Mouse (Mus musculus) lung, embryonic 14.5 days (tissue): Measurements from ENCODE around the gene Mamdc2. TPM values are rescaled to one million over a fixed set of nuclear protein-coding genes. Genes with fewer than 3 reads are reported as not detected.
A peak's percentile ranks its signal among the peaks of the same experiment; 100 is the strongest.
"Not testable (repeated sequence)": the region's sequence is repeated elsewhere in the genome, so short reads cannot be mapped to it uniquely, and the experiment has no call there.

Experiments
- ATAC-seq: fragments of 200-750 bp; cut with Nextera tagmentation; 2 replicates; pipeline ENCODE4 v1.8.0; 2017; ENCODE audit warnings: mild to moderate bottlenecking, moderate TSS enrichment, moderate library complexity; ENCODE audit not compliant: insufficient read depth
- DNase-seq: peaks from one replicate; pipeline ENCODE4 v3.0.0-alpha.2; 2015
- H3K27ac ChIP-seq: fragments of 300-500 bp; sonication (generic); 2 replicates; pipeline ENCODE4 v1.5.1; 2014; ENCODE audit warnings: low read depth, mild to moderate bottlenecking, moderate library complexity
- H3K27me3 ChIP-seq: fragments of 300-500 bp; sonication (generic); 2 replicates; pipeline ENCODE4 v1.6.1; 2014; ENCODE audit warnings: low read length, control low read depth; ENCODE audit not compliant: insufficient read depth
- H3K36me3 ChIP-seq: fragments of 300-500 bp; sonication (generic); 2 replicates; pipeline ENCODE4 v1.6.1; 2014; ENCODE audit warnings: control low read depth; ENCODE audit not compliant: insufficient read depth
- H3K4me1 ChIP-seq: fragments of 300-500 bp; sonication (generic); 2 replicates; pipeline ENCODE4 v1.6.1; 2014; ENCODE audit warnings: antibody characterized with exemption, control low read depth; ENCODE audit not compliant: insufficient read depth
- H3K4me2 ChIP-seq: fragments of 300-500 bp; sonication (generic); 2 replicates; pipeline ENCODE4 v1.6.1; 2014; ENCODE audit warnings: mild to moderate bottlenecking
- H3K4me3 ChIP-seq: fragments of 300-500 bp; sonication (generic); 2 replicates; pipeline ENCODE4 v1.5.1; 2014; ENCODE audit warnings: low read depth, low read length
- H3K9ac ChIP-seq: fragments of 300-500 bp; sonication (generic); 2 replicates; pipeline ENCODE4 v1.6.1; 2014
- H3K9me3 ChIP-seq: fragments of 300-500 bp; sonication (generic); 2 replicates; pipeline ENCODE4 v1.6.1; 2016; ENCODE audit warnings: low read depth, low read length, control low read depth
- CTCF ChIP-seq: IDR thresholded peaks from 2 replicates; pipeline ENCODE4 v1.5.1; 2016; ENCODE audit warnings: antibody characterized with exemption, low read depth
- WGBS: fragments of 180-500 bp; shearing (Covaris S2); extraction: QIAGEN DNeasy Blood & Tissue Kit; methylation state at CpG from one replicate; pipeline ENCODE4 v1.1.7; 2014; 5-methylcytosine and 5-hydroxymethylcytosine counted together
- polyA plus RNA-seq: library from polyadenylated mRNA; unstranded; fragments of >200 nt; fragmentation: Nextera tagmentation; extraction: Ambion mirVana; gene quantifications from 2 replicates; pipeline ENCODE4 v1.2.1, GENCODE M21; 2014

Mamdc2 gene
- polyA plus RNA-seq = 3.1 and 3.8 TPM in 2 replicates

DNA sequence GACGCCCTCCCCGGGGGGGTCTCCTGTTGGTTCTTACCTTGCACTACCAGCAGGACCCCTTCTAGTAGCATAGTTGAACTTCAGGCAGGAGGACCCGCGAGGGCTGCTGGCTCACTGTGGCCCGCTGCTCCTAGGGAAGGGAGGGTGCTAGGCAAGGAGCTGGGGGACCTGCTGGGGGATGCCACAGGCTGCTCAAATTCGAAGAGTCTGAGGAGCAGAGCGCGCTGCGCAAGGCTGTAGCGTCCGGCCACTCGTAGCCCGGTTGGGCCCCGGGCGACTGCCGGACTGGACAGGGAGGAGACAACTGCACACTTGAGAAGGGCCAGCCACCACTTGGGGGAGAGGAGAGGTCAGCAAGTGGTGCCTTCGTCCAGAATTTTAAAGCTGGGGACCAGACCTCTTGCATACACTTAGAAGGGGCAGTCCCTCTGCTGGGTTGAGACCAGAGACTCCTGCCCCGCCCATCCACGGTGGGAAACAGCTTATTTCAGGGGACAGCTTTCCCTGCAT, at the start of gene Mamdc2:
Mamdc2 (minus strand) TSS at position 455 of the 510 bp plus-strand sequence.
- 2% methylated on average over 19 of the region's 19 CpGs for WGBS
- Histone ChIP-seq H3K4me2 (peak within 1 kb of the TSS; percentile 98), H3K27ac (no peak within 1 kb of the TSS), H3K4me3 (peak within 1 kb of the TSS; percentile 45), H3K36me3 (no peaks in the 10 kb centered on the region), H3K27me3 (no peaks in the 10 kb centered on the region), H3K4me1 (0 out of 2 replicates have a peak, but pooled peaks cover 2% of the 10 kb centered on the region), H3K9ac (peak within 1 kb of the TSS; percentile 49), H3K9me3 (0 out of 2 replicates have a peak, but pooled peaks cover 3% of the 10 kb centered on the region)
- ATAC-seq (peak; percentile 61), DNase-seq (peak; percentile 57)
- TF ChIP-seq CTCF = no peak

DNA sequence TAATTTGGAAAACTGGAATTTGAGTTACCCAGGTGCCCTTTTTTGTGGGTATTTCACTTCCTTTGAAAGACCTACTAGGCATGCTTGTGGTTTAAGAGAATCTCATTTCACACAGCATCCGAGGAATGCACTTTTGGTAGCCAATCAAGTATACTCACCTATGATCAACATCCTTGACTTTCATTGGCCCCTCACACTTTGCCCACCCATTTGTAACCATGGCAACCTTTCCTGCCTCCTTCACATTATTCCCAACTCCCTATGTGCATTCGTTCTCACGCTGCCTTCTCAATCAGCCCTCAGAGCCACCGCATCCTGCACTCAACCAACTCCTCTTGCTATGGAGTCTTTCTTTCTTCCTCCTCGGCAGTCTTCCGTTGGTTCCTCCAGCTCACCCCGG, 49.8 kb upstream of the Mamdc2 start:
- no peak overlapping the region for H3K27ac ChIP-seq
- H3K9me3 ChIP-seq = no peaks in the 10 kb centered on the region
- no peak overlapping the region for H3K4me3 ChIP-seq
- TF ChIP-seq CTCF = no peak
- no peaks in the 10 kb centered on the region for H3K27me3 ChIP-seq
- H3K4me1 ChIP-seq = no peaks in the 10 kb centered on the region
- no peak overlapping the region for H3K9ac ChIP-seq
- WGBS = 85% methylated on average over 7 of the region's 7 CpGs
- ATAC-seq (no peak), DNase-seq (no peak)
- no peaks in the 10 kb centered on the region for H3K36me3 ChIP-seq
- H3K4me2 ChIP-seq = no peak overlapping the region

DNA sequence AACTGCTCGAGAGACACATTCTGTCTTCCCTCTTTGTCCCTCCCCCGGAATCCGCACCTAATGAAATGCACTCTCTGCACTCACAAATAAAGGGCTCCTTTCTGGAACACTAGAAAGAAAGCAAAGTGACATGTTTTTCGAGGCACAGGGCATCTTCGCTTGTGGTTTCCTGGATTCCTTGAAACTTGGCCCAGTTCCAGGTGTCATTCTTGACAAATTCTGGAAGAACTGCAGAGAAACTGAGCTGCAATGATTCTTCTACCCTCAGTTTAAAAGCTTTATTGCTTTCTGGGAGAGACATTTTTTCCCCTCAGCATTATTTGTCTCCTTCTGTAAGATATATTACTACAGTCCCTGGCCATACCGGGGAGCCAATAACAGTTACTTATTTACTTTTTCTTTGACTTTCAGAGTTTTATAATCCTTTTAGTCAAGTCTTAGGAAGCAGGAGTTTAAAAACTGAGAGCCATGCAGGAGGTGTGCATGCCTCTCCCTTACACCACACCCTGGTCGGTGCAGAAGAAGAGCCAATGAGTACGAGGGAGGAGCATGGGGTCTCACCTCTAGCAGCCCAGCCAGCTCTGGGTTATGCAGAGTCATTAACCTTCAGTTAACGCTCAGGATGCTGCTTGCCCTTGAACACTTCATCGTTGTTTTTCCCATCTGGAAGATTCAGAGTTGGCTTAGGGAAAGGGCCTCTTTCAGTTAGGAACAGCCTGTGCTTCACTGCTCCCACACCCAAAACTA, 49.1 kb upstream of the Mamdc2 start:
- ATAC-seq = no peak

DNA sequence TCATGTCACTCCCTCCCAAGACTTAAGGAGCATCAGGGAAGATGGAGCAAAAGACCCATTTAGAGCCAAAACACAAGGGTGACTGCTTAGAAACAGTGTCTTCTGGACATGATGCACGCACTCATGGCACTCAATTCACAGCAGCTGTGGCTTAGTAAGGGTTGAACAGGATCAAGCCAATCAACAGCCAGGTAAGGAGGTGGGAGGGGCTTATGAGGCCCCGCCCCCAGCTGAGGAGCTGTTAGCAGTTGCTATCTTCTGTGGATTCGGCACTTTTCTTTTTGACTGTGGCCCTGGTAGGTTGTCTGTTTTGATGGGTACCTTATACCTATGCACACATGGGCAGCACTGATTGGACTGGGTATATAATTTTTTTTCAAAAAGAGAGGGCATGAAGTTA, 48.3 kb upstream of the Mamdc2 start:
- no peak overlapping the region for H3K27ac ChIP-seq
- H3K9me3 ChIP-seq = no peaks in the 10 kb centered on the region
- H3K4me3 ChIP-seq = no peak overlapping the region
- H3K4me1 ChIP-seq = no peaks in the 10 kb centered on the region
- DNase-seq (no peak), ATAC-seq (no peak)
- 86% methylated on average over 3 of the region's 3 CpGs for WGBS
- TF ChIP-seq CTCF = no peak
- H3K36me3 ChIP-seq = no peaks in the 10 kb centered on the region
- no peak overlapping the region for H3K4me2 ChIP-seq
- no peaks in the 10 kb centered on the region for H3K27me3 ChIP-seq
- H3K9ac ChIP-seq = no peak overlapping the region

More for the DNA sequence above, 49.1 kb upstream of the Mamdc2 start:
- DNase-seq = peak; percentile 61
- WGBS = 35% methylated on average over 10 of the region's 10 CpGs
- Histone ChIP-seq H3K4me3 (no peak overlapping the region), H3K27me3 (no peaks in the 10 kb centered on the region), H3K9ac (no peak overlapping the region), H3K4me1 (no peaks in the 10 kb centered on the region), H3K27ac (no peak overlapping the region), H3K9me3 (no peaks in the 10 kb centered on the region), H3K36me3 (no peaks in the 10 kb centered on the region), H3K4me2 (no peak overlapping the region)
- TF ChIP-seq CTCF = no peak

DNA sequence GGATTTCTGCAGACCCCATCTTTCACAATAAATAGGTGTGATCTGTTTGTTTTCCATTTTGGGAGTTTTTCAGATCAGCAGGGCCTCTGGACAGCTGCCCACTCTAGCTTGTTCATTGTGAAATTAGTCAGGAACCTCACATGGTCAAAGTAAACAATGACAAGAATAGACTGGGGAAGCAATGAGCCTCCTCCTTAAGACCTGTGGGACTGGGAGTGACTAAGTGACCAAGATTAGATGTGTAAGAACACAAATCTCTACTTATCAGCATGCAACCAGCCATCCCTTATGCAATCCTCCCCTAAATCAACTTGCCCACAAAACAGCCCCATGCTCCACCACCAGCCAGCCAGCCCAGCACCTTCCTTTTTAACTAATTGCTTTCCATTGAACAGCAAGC, 44.4 kb upstream of the Mamdc2 start:
- no peak overlapping the region for H3K27ac ChIP-seq
- H3K36me3 ChIP-seq = no peaks in the 10 kb centered on the region
- ATAC-seq (no peak), DNase-seq (peak; percentile 30)
- no peak overlapping the region for H3K4me2 ChIP-seq
- H3K9ac ChIP-seq = no peak overlapping the region
- H3K9me3 ChIP-seq = no peaks in the 10 kb centered on the region
- no peak overlapping the region for H3K4me3 ChIP-seq
- H3K27me3 ChIP-seq = no peaks in the 10 kb centered on the region
- H3K4me1 ChIP-seq = no peaks in the 10 kb centered on the region
- no peak for TF ChIP-seq CTCF

DNA sequence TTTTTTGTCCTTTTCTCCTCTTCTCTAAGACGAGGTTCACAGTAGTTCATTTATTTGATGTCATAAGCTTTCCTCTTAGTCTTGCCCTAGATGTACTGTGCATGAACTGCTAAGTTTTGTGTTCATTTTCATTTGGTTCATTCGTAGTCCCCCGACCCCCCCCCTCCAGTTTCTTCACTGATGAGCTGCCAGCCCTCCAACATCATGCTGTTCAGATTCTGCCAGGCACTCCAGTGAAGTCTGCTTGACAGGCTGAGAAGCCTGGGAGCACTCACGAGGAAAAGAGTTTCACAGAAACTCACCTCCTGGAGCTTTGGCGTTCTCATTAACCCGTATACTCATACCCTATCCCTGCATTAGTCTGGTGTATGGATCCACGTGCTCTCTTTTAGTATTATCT, 42.5 kb upstream of the Mamdc2 start:
- DNase-seq, H3K4me3 ChIP-seq, H3K4me1 ChIP-seq, H3K27me3 ChIP-seq, H3K27ac ChIP-seq, ATAC-seq, H3K36me3 ChIP-seq, H3K4me2 ChIP-seq, H3K9me3 ChIP-seq, H3K9ac ChIP-seq: not testable (repeated sequence)
- WGBS = 28% methylated on average over 7 of the region's 7 CpGs

DNA sequence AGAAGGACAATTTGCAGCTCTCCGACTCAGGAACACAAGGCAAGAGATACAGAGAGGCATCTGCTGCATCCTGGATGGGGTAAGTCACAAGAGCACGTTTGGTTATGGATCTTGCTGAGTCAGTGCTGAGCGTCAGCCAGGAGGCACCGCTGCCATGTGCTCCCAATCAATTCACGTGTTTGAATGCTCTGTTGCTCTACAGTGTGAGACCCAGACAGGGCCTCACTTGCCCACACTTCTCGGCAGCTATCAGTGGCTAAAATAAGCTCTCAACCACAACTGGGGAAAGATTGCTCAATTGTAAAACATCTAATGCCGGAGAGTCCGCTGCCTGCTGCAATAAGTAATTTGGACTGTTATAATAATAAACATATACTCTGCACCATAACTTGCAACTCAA, 41.5 kb upstream of the Mamdc2 start:
- Histone ChIP-seq H3K4me3 (no peak overlapping the region), H3K4me2 (no peak overlapping the region), H3K36me3 (no peaks in the 10 kb centered on the region), H3K27me3 (no peaks in the 10 kb centered on the region), H3K9ac (no peak overlapping the region), H3K27ac (no peak overlapping the region), H3K4me1 (no peaks in the 10 kb centered on the region; the same call in 1 of the 2 replicates), H3K9me3 (no peaks in the 10 kb centered on the region)
- no peak for TF ChIP-seq CTCF
- 23% methylated on average over 8 of the region's 8 CpGs for WGBS
- no peak for ATAC-seq
- peak; percentile 60 for DNase-seq
